Mouse (Mus musculus) bone marrow macrophage, adult 2 months (primary cell): ENCODE results near the gene Polh. TPM values are rescaled to one million over a fixed set of nuclear protein-coding genes. Genes with fewer than 3 reads are reported as not detected.

Experiments
- H3K27ac ChIP-seq: 2 replicates; pipeline ENCODE4 v1.5.1; 2012; ENCODE audit warnings: low read depth, low read length; ENCODE audit not compliant: insufficient read depth
- H3K4me1 ChIP-seq: 2 replicates; pipeline ENCODE4 v1.6.1; 2012; ENCODE audit warnings: low read length; ENCODE audit not compliant: control insufficient read depth, insufficient read depth
- H3K4me3 ChIP-seq: 2 replicates; pipeline ENCODE4 v1.5.1; 2012; ENCODE audit warnings: mild to moderate bottlenecking, low read length, moderate library complexity; ENCODE audit not compliant: insufficient read depth
- CTCF ChIP-seq: IDR thresholded peaks from 2 replicates; pipeline ENCODE4 v1.5.1; 2012; ENCODE audit warnings: low read depth, mild to moderate bottlenecking, low read length, moderate library complexity
- POLR2A ChIP-seq: IDR thresholded peaks from 2 replicates; pipeline ENCODE4 v1.6.1; 2012; ENCODE audit warnings: mild to moderate bottlenecking, low read depth, low read length, borderline replicate concordance
- polyA plus RNA-seq: library from polyadenylated mRNA; stranded (reverse); fragments of >200 nt; gene quantifications from 2 replicates; pipeline ENCODE4 v1.2.4, GENCODE M21; 2012; ENCODE audit not compliant: missing spikeins, insufficient read depth, insufficient read length

Gene Polh
- polyA plus RNA-seq: 13.7 and 14.4 TPM in 2 replicates

GRCm38 (mm10) chr17:46202421-46203071 lies at the start of gene Polh, which contains the start of gene Xpo5:
Gene Polh (minus strand): TSS chr17:46202645.
Gene Xpo5 (plus strand): TSS chr17:46202782.
- peak within 1 kb of the TSS; percentile 67 for H3K27ac ChIP-seq
- H3K4me1 ChIP-seq: peaks cover 12% of the 10 kb centered on the region
- no peak for TF ChIP-seq CTCF
- H3K4me3 ChIP-seq: peak within 1 kb of the TSS; percentile 98

DNA sequence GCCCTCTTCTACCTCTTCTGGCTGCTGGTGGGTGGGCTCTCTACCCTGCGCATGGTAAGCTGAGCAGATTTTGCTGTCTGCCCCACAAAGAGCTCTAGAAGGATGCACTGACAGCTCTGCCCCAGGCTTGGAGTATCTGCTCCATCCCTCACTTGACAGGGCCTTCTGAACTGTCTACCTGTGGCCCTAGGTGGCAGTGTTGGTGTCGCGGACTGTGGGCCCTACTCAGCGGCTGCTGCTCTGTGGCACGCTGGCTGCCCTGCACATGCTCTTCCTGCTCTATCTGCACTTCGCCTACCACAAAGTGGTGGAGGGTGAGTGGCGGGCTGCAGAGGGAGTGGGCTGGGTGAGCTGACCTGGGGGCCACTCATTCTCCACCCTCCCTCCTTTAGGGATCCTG lies 48.7 kb upstream of the Polh start:
- TF ChIP-seq CTCF: no peak
- no peak for TF ChIP-seq POLR2A
- Histone ChIP-seq H3K4me1 (peaks cover 11% of the 10 kb centered on the region), H3K27ac (no peak overlapping the region), H3K4me3 (no peak overlapping the region)

GRCm38 (mm10) chr17:46248189-46248522 lies 45.7 kb upstream of the Polh start:
- H3K4me3 ChIP-seq: peak overlapping the region; percentile 73
- TF ChIP-seq POLR2A (no peak), CTCF (no peak)
- H3K4me1 ChIP-seq: peaks cover 9% of the 10 kb centered on the region
- peak overlapping the region; percentile 40 for H3K27ac ChIP-seq

DNA sequence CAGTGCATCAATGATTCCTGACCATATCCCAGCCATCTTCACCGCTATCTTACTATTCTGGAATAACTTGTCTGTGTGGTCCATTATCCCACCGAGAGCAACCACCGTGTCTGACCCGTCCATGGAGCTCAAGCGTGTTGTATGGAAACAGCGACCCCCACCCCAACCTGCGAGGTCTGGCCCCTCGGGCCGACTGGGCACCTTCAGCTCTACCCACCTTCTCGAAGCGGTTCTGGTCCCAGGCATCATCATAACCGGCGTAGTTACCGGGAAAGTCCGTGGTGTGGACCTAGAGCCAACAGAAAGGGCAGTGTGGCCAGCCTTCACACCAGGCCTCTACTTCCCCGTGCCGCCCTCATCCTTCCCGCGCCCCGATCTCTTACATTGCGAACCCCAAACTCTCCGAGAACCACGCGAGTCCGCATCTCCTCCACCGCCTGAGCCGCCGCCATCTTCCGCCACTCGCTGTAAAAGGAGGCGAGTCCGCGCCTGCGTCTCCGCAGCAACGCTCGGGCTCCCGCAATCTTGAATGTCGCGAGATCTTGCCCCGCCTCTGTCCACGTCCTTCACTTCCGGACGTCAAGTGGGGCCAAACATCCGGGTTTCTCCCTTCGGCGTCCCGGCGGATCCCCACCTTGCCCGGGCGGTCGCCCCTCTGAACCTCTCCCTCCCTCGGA lies 45.2 kb upstream of the Polh start, which contains the start of the genes Polr1c and Yipf3:
Gene Polr1c, minus strand, starts transcription at position 543 of the 677 bp plus-strand sequence.
Gene Yipf3, plus strand, starts transcription at position 569 of the 677 bp plus-strand sequence.
- TF ChIP-seq CTCF (no peak), POLR2A (no peak; the same call in 1 of the 2 replicates)
- H3K4me1 ChIP-seq: peaks cover 9% of the 10 kb centered on the region
- peak within 1 kb of the TSS; percentile 40 for H3K27ac ChIP-seq
- peak within 1 kb of the TSS; percentile 73 for H3K4me3 ChIP-seq

GRCm38 (mm10) chr17:46244579-46244978 lies 42.1 kb upstream of the Polh start:
- Histone ChIP-seq H3K27ac (no peak overlapping the region), H3K4me1 (peaks cover 9% of the 10 kb centered on the region), H3K4me3 (no peak overlapping the region)
- TF ChIP-seq CTCF (no peak), POLR2A (no peak)

- Histone ChIP-seq H3K4me1 (peaks cover 6% of the 10 kb centered on the region), H3K27ac (no peak overlapping the region), H3K4me3 (no peak overlapping the region)
- no peak for TF ChIP-seq POLR2A
- TF ChIP-seq CTCF: no peak
These were observed 41.2 kb upstream of the Polh start for GRCm38 (mm10) chr17:46243624-46244023.

- H3K27ac ChIP-seq: no peak overlapping the region
These were observed 40.5 kb upstream of the Polh start for GRCm38 (mm10) chr17:46242993-46243392.

GRCm38 (mm10) chr17:46242274-46242673 lies 39.8 kb upstream of the Polh start:
- Histone ChIP-seq H3K27ac (no peak overlapping the region), H3K4me3 (no peak overlapping the region), H3K4me1 (peaks cover 6% of the 10 kb centered on the region)
- TF ChIP-seq POLR2A: no peak
- TF ChIP-seq CTCF: no peak

More at GRCm38 (mm10) chr17:46242993-46243392, 40.5 kb upstream of the Polh start:
- TF ChIP-seq POLR2A (no peak), CTCF (no peak)
- Histone ChIP-seq H3K4me3 (no peak overlapping the region), H3K4me1 (peaks cover 6% of the 10 kb centered on the region)

DNA sequence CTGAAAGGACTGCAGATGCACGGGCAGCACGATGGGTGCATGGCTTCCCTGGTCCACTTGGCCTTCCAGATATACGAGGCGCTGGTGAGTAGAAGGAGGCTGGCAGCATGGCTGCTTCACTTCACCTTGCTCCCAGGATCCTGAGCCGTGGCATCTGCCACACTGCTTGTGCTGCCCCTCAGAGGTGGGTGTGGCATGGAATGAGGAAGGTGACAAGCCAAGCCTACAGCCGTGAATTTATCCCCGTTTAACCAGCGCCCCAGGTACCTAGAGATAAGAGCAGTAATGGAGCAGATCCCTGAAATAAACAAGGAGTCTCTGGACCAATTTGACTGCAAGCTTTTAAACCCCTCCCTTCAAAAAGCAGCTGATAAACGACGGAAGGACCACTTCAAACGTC lies 39.0 kb upstream of the Polh start:
- H3K4me3 ChIP-seq: no peak overlapping the region
- peaks cover under 1% of the 10 kb centered on the region for H3K4me1 ChIP-seq
- TF ChIP-seq CTCF: no peak

GRCm38 (mm10) chr17:46239516-46240114 lies 37.2 kb upstream of the Polh start:
- H3K4me1 ChIP-seq: no peaks in the 10 kb centered on the region
- H3K27ac ChIP-seq: no peak overlapping the region
- TF ChIP-seq POLR2A: no peak
- TF ChIP-seq CTCF: no peak
- H3K4me3 ChIP-seq: no peak overlapping the region

More for the DNA sequence above, 39.0 kb upstream of the Polh start:
- H3K27ac ChIP-seq: no peak overlapping the region
